Mouse (Mus musculus) stomach, postnatal 0 days (tissue): ENCODE results near the gene Krtap26-1. TPM values are rescaled to one million over a fixed set of nuclear protein-coding genes. Genes with fewer than 3 reads are reported as not detected.

Experiments
- ATAC-seq: fragments of 200-750 bp; cut with Nextera tagmentation; 2 replicates; pipeline ENCODE4 v1.8.0; 2017; ENCODE audit not compliant: low FRiP score, low TSS enrichment
- DNase-seq: peaks from one replicate; pipeline ENCODE4 v3.0.0-alpha.2; 2016; ENCODE audit warnings: low spot score
- H3K27ac ChIP-seq: fragments of 300-500 bp; sonication (generic); replicated peaks from 2 replicates; pipeline ENCODE4 v1.5.1; 2014; ENCODE audit warnings: mild to moderate bottlenecking, control low read depth
- H3K27me3 ChIP-seq: fragments of 300-500 bp; sonication (generic); 2 replicates; pipeline ENCODE4 v1.6.1; 2014; ENCODE audit warnings: low read length; ENCODE audit not compliant: control insufficient read depth, insufficient read depth
- H3K36me3 ChIP-seq: fragments of 300-500 bp; sonication (generic); 2 replicates; pipeline ENCODE4 v1.6.1; 2014; ENCODE audit warnings: low read length, mixed read lengths; ENCODE audit not compliant: control insufficient read depth, insufficient read depth
- H3K4me1 ChIP-seq: fragments of 300-500 bp; sonication (generic); replicated peaks from 2 replicates; pipeline ENCODE4 v1.6.1; 2014; ENCODE audit warnings: antibody characterized with exemption; ENCODE audit not compliant: control insufficient read depth, insufficient read depth
- H3K4me2 ChIP-seq: fragments of 300-500 bp; sonication (generic); replicated peaks from 2 replicates; pipeline ENCODE4 v1.6.1; 2014; ENCODE audit warnings: low read depth, mild to moderate bottlenecking, control low read depth, moderate library complexity
- H3K4me3 ChIP-seq: fragments of 300-500 bp; sonication (generic); 2 replicates; pipeline ENCODE4 v1.5.1; 2014; ENCODE audit warnings: low read depth, low read length, control low read depth
- H3K9ac ChIP-seq: fragments of 300-500 bp; sonication (generic); 2 replicates; pipeline ENCODE4 v1.6.1; 2014; ENCODE audit warnings: mild to moderate bottlenecking, low read length, control low read depth, mixed read lengths
- H3K9me3 ChIP-seq: fragments of 300-500 bp; sonication (generic); 2 replicates; pipeline ENCODE4 v1.6.1; 2016; ENCODE audit warnings: low read length; ENCODE audit not compliant: control insufficient read depth
- CTCF ChIP-seq: IDR thresholded peaks from 2 replicates; pipeline ENCODE4 v1.5.1; 2016; ENCODE audit warnings: antibody characterized with exemption, low read depth, mild to moderate bottlenecking, moderate library complexity
- EP300 ChIP-seq: optimal IDR thresholded peaks from 2 replicates; pipeline ENCODE3; 2016; ENCODE audit warnings: antibody characterized with exemption
- WGBS: fragments of 180-500 bp; shearing (Covaris S2); extraction: QIAGEN DNeasy Blood & Tissue Kit; methylation state at CpG from one replicate; pipeline ENCODE4 v1.1.7; 2014; 5-methylcytosine and 5-hydroxymethylcytosine counted together
- polyA plus RNA-seq: library from polyadenylated mRNA; unstranded; fragments of >200 nt; fragmentation: Nextera tagmentation; extraction: Ambion mirVana; gene quantifications from 2 replicates; pipeline ENCODE4 v1.2.1, GENCODE M21; 2015

The Krtap26-1 gene
- polyA plus RNA-seq, 1 experiment from 2014 or later: not detected

- ATAC-seq (no peak), DNase-seq (no peak)
- H3K4me1 ChIP-seq: no peaks in the 10 kb centered on the region
- H3K36me3 ChIP-seq: no peaks in the 10 kb centered on the region
- 45% methylated on average over 2 of the region's 2 CpGs for WGBS
- H3K27me3 ChIP-seq: no peaks in the 10 kb centered on the region
- H3K9ac ChIP-seq: no peak overlapping the region
- no peak for TF ChIP-seq EP300
- TF ChIP-seq CTCF: no peak
- H3K4me2 ChIP-seq: no peak overlapping the region
- H3K4me3 ChIP-seq: no peak overlapping the region
- H3K27ac ChIP-seq: no peak overlapping the region
- no peaks in the 10 kb centered on the region for H3K9me3 ChIP-seq
Measured at GRCm38 (mm10) chr16:88651952-88652351, 4.4 kb upstream of the Krtap26-1 start.

DNA sequence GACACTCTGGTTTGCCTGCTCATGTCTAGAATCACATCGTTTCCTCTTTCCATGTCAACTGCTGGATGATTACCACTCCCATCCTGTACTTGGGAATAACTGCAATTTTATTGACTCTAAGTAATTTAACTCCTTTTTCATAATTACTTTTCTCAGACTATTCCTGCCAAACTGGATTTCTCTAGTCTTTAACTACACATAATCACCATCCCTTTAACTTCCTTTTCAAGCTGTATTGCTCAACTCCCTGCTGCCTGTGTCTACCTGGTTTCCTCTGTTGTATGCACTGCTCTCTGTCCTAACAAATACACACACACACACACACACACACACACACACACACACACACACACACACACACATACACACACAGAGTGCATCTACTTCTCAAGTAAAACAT lies 3.5 kb upstream of the Krtap26-1 start:
- H3K4me3 ChIP-seq: no peak overlapping the region
- H3K36me3 ChIP-seq: no peaks in the 10 kb centered on the region
- no peaks in the 10 kb centered on the region for H3K9me3 ChIP-seq
- no peak overlapping the region for H3K4me2 ChIP-seq
- TF ChIP-seq EP300 (no peak), CTCF (no peak)
- no peak overlapping the region for H3K9ac ChIP-seq
- H3K27me3 ChIP-seq: no peaks in the 10 kb centered on the region
- no peaks in the 10 kb centered on the region for H3K4me1 ChIP-seq
- WGBS: 58% methylated on average over 1 of the region's 1 CpGs
- ATAC-seq: no peak
- no peak for DNase-seq
- no peak overlapping the region for H3K27ac ChIP-seq

- Histone ChIP-seq H3K9me3 (no peaks in the 10 kb centered on the region), H3K36me3 (no peaks in the 10 kb centered on the region), H3K27ac (no peak overlapping the region), H3K4me1 (no peaks in the 10 kb centered on the region), H3K27me3 (no peaks in the 10 kb centered on the region), H3K4me3 (no peak overlapping the region), H3K4me2 (no peak overlapping the region), H3K9ac (no peak overlapping the region)
- 64% methylated on average over 8 of the region's 8 CpGs for WGBS
- TF ChIP-seq EP300: no peak
- TF ChIP-seq CTCF: no peak
- DNase-seq: no peak
- ATAC-seq: no peak
Measured at GRCm38 (mm10) chr16:88646366-88647111, 1.1 kb downstream of the Krtap26-1 start.

DNA sequence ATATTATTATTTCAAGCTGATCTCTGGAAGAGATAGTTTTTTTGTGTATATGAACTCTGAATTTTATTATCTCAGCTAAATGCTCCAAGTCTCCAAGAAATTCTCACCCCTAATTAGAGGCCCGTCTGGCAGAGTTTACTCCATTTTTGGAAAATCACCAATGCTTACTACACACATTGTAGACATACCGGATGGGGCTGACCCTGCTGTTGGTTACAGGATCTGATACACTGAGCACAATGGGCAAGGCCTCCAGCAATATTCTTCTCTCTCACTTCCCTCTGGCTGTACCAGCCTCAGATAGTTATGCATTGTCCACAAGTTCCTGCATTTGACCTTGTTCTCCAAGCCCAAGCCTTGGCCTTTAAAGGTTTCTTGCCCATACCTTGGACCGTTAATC lies 7.5 kb downstream of the Krtap26-1 start:
- no peaks in the 10 kb centered on the region for H3K27me3 ChIP-seq
- 73% methylated on average over 3 of the region's 3 CpGs for WGBS
- no peaks in the 10 kb centered on the region for H3K36me3 ChIP-seq
- H3K4me3 ChIP-seq: no peak overlapping the region
- H3K9ac ChIP-seq: no peak overlapping the region
- TF ChIP-seq EP300: no peak
- TF ChIP-seq CTCF: no peak
- no peak overlapping the region for H3K4me2 ChIP-seq
- ATAC-seq (no peak), DNase-seq (no peak)
- H3K9me3 ChIP-seq: no peaks in the 10 kb centered on the region
- no peaks in the 10 kb centered on the region for H3K4me1 ChIP-seq
- no peak overlapping the region for H3K27ac ChIP-seq

DNA sequence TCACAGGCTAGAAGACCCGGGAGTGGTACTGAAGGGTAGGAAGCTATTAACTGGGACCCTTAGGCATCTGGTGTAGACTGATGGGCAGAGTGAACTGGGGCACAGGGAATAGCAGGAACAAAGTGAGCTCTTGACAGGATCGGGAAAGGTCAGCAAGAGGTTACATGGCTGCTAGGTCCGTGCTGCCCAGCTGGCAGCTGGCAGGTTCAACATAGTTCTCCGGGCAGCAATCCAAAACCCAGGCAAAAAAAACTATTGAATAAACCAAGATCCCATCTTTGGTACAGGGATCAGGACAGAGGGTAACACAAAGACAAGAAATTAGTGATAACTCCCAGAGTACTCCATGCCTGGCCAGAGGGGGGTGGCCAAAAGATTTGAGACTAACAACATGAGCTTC lies 12.5 kb downstream of the Krtap26-1 start:
- Histone ChIP-seq H3K36me3 (no peaks in the 10 kb centered on the region), H3K4me3 (no peak overlapping the region), H3K27me3 (no peaks in the 10 kb centered on the region), H3K9ac (no peak overlapping the region), H3K4me2 (no peak overlapping the region), H3K9me3 (no peaks in the 10 kb centered on the region), H3K4me1 (no peaks in the 10 kb centered on the region), H3K27ac (no peak overlapping the region)
- WGBS: 35% methylated on average over 4 of the region's 4 CpGs
- TF ChIP-seq CTCF: no peak
- DNase-seq (no peak), ATAC-seq (no peak)

DNA sequence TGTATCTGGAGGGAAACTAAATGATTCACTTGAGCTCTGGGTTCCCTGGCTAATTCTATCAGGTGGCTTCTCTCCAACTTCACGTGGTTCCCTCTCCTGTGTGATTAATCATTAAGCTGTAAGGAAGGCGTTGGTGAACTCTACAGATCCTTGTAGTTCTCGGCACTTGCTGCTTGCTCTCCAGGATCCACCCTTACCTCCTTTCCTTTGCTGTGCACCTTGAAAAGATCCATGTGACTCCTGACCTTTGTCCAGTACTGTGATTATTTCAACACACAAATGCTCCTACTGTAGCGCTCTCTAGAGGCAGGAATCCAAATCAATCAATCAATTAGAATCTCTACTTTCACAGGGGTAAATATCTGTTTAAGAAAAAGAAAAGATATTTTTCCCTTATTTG lies 16.1 kb downstream of the Krtap26-1 start:
- H3K27me3 ChIP-seq: no peaks in the 10 kb centered on the region
- no peaks in the 10 kb centered on the region for H3K4me1 ChIP-seq
- 21% methylated on average over 4 of the region's 4 CpGs for WGBS
- TF ChIP-seq EP300 (no peak), CTCF (peak; percentile 72)
- H3K4me3 ChIP-seq: no peak overlapping the region
- ATAC-seq (peak; percentile 100), DNase-seq (peak; percentile 55)
- H3K36me3 ChIP-seq: no peaks in the 10 kb centered on the region
- no peaks in the 10 kb centered on the region for H3K9me3 ChIP-seq
- H3K9ac ChIP-seq: no peak overlapping the region
- no peak overlapping the region for H3K4me2 ChIP-seq
- H3K27ac ChIP-seq: no peak overlapping the region
